Mouse (Mus musculus) MN1 (cell line): ENCODE data around the gene Slc16a3.

ENCODE experiments used
- DNase-seq: peaks from one replicate; pipeline ENCODE4 v3.0.0-alpha.2; 2016; ENCODE audit warnings: low spot score

The Slc16a3 gene

GRCm38 (mm10) chr11:120973318-120973717 is 25.0 kb downstream of the Slc16a3 start:
- DNase-seq = peak; percentile 56

GRCm38 (mm10) chr11:120979711-120980426 is 31.6 kb downstream of the Slc16a3 start:
- DNase-seq = no peak

- peak; percentile 58 for DNase-seq
These were observed 32.3 kb downstream of the Slc16a3 start for GRCm38 (mm10) chr11:120980427-120981035.

- DNase-seq = no peak
These were observed 33.4 kb downstream of the Slc16a3 start for GRCm38 (mm10) chr11:120981661-120982060.

- no peak for DNase-seq
These were observed 34.2 kb downstream of the Slc16a3 start for GRCm38 (mm10) chr11:120982459-120982858.

- DNase-seq = no peak
These were observed 36.4 kb downstream of the Slc16a3 start for GRCm38 (mm10) chr11:120984448-120985330.

GRCm38 (mm10) chr11:120987608-120988007 is 39.3 kb downstream of the Slc16a3 start:
- no peak for DNase-seq

GRCm38 (mm10) chr11:120988410-120988809 is 40.1 kb downstream of the Slc16a3 start:
- no peak for DNase-seq

- peak; percentile 44 for DNase-seq
These were observed 41.2 kb downstream of the Slc16a3 start for GRCm38 (mm10) chr11:120989523-120989922.

GRCm38 (mm10) chr11:120990126-120990781 is 42.0 kb downstream of the Slc16a3 start:
- peak; percentile 72 for DNase-seq

- DNase-seq = peak; percentile 99
These were observed 42.8 kb downstream of the Slc16a3 start, which contains the start of gene Csnk1d for GRCm38 (mm10) chr11:120990951-120991526. Gene Csnk1d, minus strand, starts transcription at chr11:120991330.

GRCm38 (mm10) chr11:120991791-120992190 is 43.5 kb downstream of the Slc16a3 start:
- no peak for DNase-seq

- no peak for DNase-seq
These were observed 44.8 kb downstream of the Slc16a3 start for GRCm38 (mm10) chr11:120993080-120993479.

GRCm38 (mm10) chr11:120993586-120993985 is 45.3 kb downstream of the Slc16a3 start:
- DNase-seq = no peak

- DNase-seq = no peak
These were observed 46.5 kb downstream of the Slc16a3 start for GRCm38 (mm10) chr11:120994741-120995140.

GRCm38 (mm10) chr11:121001966-121002365 is 53.7 kb downstream of the Slc16a3 start:
- peak; percentile 44 for DNase-seq

GRCm38 (mm10) chr11:121004281-121004680 is 56.0 kb downstream of the Slc16a3 start:
- DNase-seq = peak; percentile 32

GRCm38 (mm10) chr11:121006184-121006583 is 57.9 kb downstream of the Slc16a3 start:
- DNase-seq = no peak

- no peak for DNase-seq
These were observed 61.9 kb downstream of the Slc16a3 start for GRCm38 (mm10) chr11:121010044-121010755.
